Mouse (Mus musculus): ENCODE measurements around the gene Morc1.
A peak's percentile ranks its signal among the peaks of the same experiment; 100 is the strongest.

Morc1 gene

DNA sequence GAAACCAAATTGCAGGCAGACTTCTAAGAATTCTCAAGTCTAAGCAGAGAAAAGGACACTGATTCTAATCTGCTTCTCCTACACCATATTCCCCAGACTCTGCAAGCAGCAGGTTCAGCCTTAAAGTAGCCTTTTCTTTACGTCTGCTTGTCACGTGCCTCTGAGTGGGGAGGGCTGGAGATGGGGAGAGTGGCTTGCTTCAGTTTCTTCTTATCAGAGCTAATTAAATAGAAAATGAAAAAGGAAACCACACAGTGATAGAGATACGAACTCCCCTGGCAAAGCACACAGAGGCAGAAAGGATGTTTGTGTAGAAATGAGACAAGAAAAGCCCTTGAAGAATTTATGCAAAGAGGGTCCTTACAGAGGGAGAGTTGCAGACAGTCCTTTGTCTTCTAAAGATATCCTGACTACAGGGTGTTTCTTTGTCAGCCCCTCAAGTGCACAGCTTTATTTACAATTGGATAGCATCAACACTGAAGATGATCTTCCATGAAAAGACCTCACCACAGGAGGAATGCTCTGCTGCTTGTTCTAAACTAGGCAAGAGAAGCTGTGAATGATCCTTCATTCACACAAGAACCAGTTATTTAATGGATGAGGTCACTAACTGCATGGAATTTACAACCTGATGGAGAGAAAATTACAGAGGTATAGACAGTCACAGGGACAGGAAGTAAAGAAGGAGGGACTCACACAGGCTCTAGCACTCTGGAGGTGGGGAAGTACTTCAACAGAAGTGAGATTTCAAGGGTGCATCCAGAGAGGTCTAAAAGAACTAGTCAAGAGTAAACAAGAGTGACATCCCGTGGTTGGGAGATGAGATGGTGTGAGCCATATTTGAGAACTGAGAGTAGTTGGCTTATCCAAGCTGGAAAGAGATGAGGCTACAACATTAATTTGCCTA, 44.1 kb downstream of the Morc1 start:
- no peak for DNase-seq (ENCODE audit: low read depth)

DNA sequence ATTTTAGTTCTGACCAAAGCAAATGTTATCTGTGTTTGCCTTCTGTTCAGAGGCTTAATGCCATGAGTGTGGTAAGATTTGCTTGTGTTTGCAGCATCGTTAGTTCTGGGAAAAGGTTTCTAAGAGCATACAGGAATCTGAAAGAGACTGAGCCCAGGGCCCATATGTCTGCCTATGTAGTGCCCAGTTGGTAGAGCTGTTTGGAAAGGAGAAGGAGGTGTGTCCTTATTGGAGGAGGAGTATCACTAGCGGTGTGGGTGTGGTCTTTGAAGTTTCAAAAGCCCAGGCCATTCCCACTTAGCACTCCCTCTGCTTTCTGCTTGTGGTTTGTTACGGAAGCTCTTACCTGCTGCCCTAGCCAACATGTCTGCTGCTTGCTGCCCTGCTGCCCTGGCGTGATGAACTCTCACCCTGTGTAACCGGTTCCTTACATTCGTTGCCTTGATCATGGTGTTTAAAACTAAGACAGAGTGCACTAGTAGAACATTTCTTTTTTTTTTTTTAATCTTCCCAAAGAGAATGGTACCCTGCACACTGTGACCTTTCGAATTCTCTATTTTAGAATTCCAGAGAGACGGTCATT, 48.3 kb downstream of the Morc1 start:
- no peak for DNase-seq (ENCODE audit: low read depth)

DNA sequence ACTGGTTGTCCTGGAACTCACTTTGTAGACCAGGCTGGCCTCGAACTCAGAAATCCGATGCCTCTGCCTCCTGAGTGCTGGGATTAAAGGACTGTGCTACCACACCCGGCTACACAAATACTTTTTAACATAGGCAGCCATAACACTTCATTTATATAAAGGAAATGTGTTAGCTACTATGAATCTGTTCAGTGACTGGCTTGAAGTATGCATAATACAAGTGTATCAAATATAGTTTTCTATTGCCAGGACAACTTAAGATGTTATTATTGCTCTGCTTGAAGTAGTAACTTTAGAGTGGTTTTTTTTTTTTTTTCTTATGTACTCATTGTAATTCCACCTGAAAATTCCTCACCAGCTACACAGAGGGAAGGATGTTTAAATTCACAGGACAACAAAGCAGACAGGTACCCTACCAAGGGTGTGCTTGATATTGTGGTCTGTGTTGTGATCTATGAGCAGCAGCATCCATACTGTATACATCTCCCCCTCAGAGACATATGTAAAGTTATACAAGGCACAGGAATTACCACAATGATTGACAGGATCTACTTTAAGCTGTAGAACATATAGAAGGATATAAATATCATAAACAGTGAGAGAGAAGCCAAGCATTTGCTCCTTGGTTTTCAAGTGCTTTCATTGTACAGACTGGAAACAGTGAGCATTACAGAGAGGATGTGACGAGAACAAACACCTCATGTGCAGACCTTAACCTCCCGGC, 85.9 kb downstream of the Morc1 start:
- no peak for DNase-seq (ENCODE audit: low read depth)

DNA sequence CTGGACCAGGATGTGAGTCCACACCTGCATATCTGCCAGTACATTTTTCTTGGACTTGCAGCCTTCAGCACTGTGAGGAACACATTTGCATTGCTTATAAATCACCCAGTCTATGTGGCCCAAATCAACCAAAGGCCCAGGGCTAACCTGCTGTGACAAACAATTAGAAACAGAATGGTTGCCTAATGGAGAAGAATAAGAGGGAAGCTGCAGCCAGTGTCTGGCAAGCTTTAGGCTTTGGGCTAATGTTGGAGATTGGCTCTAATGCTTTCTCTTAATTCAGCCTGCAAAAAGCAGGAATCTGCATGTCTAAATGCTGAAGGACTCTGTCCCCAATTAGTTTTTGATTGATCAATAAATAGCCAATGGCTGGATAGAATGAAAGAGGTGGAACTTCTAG, 88.5 kb downstream of the Morc1 start:
- no peak for DNase-seq (ENCODE audit: low read depth)

DNA sequence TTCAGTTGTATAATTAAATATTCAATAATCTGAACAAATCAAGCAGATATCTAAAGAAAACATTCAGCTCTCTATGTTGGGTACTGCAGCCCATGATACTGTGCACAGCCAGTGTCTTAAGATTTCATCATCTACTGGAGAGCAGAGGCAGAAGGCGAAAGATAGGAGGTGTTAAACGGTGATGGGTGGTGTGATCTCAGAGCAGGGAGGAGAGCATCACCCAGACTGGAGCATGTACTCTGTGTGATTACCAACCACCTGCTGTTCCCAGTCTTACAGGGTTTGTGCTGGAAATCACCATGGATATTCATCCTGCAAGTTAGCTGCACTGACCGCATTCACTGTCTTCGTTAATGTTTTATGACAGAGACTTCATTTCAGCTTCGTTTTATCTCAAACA, 106.1 kb downstream of the Morc1 start:
- no peak for DNase-seq (ENCODE audit: low read depth)

DNA sequence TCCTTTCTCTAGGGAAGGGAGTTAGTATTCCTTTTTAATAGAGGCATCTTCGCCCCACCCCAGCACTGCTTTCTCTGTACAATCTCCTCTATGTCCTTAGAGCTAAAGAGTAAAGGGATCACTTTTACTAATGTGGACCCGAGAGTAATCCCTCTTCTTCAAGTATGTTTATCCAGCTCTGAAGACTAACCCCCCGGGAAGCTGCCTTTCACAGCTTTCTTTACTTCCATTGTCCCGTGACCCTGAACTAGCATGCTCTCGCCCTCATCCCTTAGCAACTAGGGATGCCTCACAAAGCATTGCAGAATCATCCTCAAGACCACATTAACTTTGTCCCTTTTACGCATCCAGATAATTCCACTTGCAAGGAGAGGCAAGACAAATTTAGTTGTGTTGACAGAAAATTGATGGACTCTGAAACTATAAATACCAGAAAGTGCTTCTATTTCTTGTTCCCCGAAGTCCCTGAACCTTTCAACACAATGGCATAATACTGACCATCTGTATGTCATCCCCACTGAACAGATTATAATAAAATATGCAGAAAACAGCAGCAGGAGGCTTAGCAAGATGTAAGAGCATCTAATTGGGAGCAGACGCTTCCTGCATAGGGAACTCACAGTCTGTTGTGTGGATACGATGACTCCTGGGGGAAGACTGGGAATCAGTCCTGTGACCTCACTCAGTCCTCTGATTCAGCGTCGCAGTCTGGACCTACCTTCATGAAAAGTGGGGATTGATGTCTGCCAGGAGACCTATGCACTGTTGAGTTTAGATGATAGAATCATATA, 131.4 kb downstream of the Morc1 start:
- no peak for DNase-seq (ENCODE audit: low read depth)

DNA sequence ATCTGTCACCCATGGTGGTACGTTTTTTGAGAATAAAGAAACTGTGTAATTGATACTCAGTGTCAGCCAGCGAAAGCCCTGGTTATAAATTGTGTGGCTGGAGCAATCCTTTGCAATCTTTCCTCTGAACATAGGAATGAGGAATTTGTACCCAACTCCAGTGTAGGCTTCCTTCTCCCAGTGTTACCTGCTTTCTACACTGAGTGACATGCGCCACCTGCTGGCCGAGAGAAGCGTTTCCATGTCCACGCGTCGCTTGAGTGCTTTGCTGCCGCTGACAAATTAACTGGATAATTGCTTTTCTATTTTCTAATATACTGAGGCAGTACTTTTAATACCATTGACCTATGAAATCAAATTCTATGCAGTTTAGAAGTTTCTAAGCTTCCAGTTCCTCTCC, 139.3 kb downstream of the Morc1 start:
- peak; percentile 26 for DNase-seq (ENCODE audit: low read depth)

DNA sequence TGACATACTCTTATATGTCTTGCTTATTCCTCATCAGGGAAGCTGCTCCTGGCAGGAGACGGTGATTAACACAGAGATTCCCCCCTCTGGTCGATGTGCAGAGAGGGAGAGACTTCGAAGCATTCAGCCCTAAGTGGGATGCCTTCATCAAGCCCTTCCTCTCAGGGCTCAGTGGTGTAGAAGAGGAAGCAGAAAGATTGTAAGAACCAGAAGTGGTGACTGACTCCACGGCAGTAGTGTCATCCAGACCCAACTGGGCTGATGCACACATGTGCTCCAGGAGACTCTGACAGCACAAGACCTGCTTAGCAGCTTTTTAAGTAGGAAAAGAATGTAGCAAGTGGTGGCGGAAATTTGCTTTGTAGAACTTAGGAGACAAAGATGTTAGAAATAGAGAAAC, 143.0 kb downstream of the Morc1 start:
- peak; percentile 12 for DNase-seq (ENCODE audit: low read depth)

DNA sequence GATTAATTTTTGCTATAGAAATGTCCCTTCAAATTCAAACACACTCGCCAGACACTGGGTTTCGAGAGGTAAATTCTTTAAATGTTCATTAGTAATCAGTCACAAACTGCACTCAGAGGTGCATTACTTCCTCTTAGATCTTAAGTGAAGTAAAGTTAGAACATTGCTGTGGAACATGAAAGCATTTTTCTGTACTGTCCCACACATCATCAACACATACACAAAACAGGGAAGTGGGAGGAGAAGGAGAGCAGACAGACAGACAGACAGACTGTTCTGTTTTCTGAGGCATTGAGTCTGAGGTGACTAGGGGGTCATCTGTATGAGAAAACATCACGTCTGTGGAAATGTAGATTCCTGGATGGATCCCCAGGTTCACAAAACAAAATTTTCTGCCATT, 143.5 kb downstream of the Morc1 start:
- DNase-seq (ENCODE audit: low read depth): no peak

DNA sequence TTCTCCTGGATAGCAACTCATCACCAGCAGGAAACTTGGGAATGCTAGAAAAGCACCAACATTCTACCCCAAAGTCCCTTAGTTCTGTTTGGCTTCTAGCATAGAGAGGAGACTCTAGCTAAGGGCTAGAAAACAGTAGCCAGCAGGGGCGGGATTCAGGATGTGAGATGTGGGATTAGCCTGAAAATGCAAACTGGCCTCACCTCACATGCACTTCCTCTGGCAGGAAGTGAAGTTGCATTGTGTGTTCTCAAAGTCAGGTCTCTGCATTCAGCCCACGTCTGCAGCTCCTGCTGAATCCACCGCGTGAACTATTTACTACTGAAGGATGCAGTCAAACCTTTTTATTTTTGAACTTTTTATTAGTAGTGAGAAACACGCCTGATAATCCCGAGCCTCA, 154.3 kb downstream of the Morc1 start:
- no peak for DNase-seq (ENCODE audit: low read depth)

DNA sequence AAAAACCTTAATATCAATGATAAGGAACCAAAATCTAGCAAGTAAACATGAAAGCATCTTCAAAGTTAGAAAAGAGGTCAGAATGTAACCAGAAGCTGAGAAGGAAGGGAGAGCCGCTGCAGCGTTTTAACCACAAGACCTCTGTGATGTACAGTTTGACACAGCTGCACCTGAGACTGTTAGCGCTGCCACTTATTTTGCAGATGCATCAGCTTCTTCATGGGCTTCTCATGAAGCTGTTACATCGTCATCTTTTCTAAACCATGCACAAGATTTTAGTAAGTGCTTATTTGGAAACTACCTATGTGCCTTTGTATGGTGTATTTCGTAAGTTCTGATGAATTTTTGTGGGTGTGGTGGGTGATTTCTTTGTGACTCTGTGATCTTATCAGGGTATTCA, 163.4 kb downstream of the Morc1 start:
- DNase-seq (ENCODE audit: low read depth): no peak

DNA sequence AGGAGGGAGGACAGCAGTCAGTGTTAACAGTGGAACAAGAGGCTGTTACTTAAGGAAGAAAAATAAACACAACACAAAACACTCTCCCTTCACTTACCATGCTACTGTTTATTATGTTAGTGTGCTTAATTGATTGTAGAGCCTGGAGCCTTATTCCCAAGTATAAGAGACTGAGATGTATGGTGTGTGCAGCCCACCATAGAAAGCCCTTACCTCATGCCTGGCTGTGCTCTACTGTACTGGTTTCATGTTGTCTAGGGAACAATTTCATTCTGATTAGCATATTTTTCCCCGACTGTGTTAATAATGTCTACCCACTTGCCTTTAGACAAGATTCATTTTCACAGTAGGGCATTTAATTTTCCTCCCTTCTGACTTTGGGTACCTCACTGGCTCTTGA, 164.2 kb downstream of the Morc1 start:
- DNase-seq (ENCODE audit: low read depth): no peak

DNA sequence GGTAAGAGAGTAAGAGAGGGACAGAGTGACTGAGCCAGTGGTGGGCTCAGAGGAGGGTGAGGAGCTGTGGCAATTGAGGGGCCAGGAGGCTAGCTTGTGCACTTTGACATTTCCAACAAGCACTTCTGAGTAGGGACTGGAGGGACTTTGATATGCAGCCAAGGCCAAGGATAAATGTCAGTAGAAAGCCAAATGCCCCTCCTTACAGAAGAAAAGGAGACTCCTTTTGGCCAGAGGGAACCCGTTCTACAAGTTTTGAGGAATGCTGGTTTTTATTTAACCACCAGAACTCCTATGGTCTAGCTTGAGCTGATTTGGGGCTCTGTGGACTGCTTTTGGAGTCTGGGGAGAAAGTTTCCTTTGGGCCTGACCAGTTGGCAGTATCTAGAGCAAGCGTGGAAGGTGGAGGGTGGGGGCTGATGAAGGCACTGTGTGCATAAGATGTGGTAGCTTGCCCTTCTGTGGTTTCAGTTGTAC, 172.7 kb downstream of the Morc1 start:
- no peak for DNase-seq (ENCODE audit: low read depth)

DNA sequence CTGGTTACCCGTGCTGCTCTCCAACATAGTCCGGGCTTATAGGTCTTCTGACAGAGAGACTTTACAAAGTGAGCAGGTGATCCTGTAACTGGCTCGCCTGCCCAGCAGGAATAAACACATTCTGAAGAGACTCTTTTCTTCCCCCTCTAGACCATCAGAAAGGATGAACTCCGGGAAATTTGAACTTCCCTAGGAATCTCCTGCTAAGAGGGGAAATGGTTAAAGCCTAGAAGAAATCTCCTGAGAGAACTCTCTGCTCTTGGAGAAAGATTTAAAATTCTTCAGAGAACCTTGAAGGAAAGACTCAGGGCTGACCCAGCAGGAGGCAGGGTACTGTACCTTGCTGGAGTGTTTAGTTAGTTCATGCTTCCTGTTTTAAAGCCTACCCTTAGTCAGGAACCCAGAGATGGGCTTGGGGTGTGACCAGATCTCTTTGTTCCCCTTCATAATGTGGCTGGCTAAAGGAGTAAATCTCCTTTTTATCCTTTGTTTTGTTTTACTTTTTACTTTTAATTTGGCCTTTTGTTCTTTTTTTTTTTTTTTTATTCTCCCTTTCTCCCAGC, 175.5 kb downstream of the Morc1 start:
- DNase-seq (ENCODE audit: low read depth): no peak

DNA sequence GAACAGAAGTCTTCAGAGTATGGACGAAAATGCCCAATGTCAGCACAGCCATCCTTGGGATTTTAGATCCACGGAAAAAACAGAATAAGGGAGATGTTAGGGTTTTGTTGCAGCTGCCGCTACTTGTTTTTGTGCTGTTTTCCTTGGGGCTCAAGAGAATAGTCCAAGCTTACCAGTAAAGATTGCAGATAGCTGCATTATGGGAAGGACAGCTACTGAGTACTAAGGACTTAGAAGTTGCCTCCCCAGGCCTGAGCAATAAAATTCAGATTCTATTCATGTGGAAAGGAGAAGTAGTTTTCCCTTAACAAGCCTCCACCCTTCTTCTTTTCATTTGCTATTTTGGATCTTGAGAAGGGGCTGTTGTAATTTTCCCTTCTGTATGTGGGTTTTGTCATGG, 177.2 kb downstream of the Morc1 start:
- DNase-seq (ENCODE audit: low read depth): no peak

DNA sequence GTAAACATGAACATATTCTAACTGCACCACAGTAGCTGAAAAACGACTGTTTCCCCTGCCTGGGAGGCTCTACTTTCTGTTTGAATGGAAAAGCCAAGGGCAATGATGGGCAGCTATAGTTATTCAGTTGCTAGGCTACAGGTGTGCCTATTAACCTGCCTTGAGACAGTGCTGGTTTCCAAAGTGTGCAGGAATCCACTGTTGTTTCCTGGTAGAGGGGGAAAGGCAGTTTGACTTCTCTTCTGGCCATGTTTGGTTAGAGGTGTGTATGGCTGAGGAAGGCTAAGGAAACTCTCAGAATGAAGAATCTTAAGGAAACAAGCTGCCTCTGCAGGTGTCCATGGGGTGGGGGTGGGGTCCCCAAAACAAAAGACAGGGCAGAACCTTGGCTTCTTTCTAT, 179.8 kb downstream of the Morc1 start:
- no peak for DNase-seq (ENCODE audit: low read depth)

DNA sequence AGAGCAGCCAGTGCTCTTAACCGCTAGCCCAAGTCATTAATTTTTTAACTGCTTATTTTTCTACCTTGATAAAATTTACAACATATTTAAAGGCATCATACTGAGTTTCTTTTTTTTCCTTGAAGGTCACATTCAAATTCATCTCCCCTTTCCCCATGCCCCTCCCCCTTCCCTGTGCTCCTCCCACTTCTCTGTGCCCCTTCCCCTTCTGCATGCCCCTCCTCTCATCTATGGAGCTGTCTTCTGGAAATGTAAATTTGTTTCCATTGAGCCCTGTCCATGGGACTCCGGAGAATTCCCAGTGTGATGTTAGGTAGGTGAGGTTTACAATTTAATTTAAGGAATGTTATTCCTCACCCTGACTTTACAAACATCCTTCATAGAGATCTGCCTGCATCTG, 180.4 kb downstream of the Morc1 start:
- no peak for DNase-seq (ENCODE audit: low read depth)

DNA sequence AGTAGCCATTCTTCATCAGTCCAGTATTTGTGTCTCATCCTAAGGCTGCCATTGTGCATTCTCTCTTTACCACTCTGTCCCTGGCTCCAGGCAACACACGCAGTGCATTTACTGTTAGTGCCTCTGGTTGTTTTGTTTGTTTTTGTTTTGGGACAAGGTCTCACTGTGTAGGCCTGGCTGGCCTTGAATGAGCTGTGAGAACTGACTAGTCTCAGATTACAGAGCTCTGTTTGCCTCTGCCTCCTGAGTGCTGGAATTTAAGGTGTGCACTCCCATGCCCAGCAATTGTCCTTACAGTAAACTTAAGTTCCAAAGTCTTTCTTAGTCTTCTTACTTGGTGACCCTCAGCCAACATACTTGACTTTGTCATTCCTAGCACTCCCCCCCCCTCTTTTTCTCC, 182.7 kb downstream of the Morc1 start:
- no peak for DNase-seq (ENCODE audit: low read depth)

DNA sequence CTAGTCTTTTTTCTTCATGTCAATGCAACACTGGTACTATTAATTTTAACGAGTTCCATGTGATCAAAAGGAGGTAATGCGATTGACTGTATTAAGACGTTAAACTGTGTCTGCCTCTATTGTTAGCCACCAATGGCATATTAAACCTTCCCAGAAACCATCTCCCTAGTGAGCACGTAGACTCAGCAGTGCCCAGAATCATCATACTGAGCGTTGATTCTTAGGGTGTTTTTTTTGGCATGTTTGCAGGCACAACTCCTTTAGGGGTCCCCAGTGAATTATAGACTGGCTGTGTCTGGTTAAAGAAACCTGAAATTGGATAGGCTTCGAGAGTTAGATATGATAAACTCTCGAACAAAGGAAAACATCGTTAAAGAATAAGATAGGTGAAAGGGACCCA, 189.5 kb downstream of the Morc1 start:
- DNase-seq (ENCODE audit: low read depth): no peak

DNA sequence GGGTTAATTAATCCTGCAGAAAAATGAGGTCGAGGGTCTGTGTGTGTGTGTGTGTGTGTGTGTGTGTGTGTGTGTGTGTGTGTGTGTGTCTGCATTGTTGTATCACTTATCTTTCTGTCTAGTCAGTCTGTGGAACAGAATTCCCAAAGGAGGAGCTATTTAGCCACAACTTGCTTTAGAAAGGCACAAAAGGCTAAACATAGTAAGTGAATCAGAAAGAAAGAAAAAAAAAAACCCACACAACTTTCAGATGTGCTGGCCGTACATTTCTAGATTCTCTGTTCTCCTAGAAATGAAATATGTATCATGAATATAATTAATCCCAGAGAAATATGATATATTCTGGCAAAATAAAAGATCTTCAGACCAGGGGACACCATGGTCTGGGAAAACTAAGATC, 190.0 kb downstream of the Morc1 start:
- no peak for DNase-seq (ENCODE audit: low read depth)

DNA sequence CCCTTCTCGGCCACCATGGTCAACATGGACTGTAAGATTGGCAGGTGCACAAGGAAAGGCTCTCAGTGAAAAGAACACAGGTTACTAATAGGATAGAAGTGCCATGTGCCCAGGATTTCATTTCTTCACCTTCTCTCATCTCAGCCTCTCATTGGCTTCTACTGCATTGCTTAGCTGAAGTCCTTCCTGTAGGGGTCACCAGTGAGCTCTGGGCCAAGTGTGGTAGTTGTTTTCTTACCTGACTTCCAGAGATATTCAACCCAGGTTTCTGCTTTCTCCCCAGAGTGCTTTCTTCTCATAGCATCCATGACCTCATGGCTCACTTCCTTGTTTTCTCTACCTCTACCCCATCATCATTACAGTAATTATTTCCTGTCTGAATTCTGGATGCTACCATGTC, 192.4 kb downstream of the Morc1 start:
- peak; percentile 20 for DNase-seq (ENCODE audit: low read depth)

DNA sequence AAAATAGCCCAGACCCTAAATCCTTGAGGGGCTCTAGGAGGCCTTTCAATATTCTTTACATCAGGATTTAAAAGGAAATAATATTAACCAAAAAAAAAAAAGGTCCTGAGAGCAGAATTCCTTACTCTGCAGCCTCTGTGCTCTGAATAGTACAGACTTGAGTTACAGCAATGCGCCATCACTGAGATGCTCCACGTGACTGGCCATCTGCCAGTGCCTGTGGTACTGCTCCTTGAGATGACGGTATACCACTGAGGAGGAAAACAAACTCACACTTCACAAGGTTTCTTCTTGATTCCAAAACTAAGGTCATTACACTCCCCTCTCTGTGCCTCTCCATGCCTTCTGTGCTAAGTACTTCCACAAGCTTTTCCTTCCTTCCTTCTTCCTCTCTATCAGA, 195.1 kb downstream of the Morc1 start:
- DNase-seq (ENCODE audit: low read depth): no peak
